Mouse (Mus musculus) C2C12 (cell line): Measurements from ENCODE around the gene Siglece. TPM values are rescaled to one million over a fixed set of nuclear protein-coding genes. Genes with fewer than 3 reads are reported as not detected.
"Not testable (repeated sequence)": the region's sequence is repeated elsewhere in the genome, so short reads cannot be mapped to it uniquely, and the experiment has no call there.

ENCODE experiments used
- H3K27me3 ChIP-seq: one replicate; pipeline ENCODE4 v1.6.1; 2011; ENCODE audit not compliant: control insufficient read depth, insufficient read depth, insufficient read length
- H3K36me3 ChIP-seq: one replicate; pipeline ENCODE4 v1.6.1; 2011; ENCODE audit not compliant: control insufficient read depth, insufficient read depth
- H3K4me3 ChIP-seq: one replicate; pipeline ENCODE4 v1.5.1; 2011; ENCODE audit warnings: mild to moderate bottlenecking, control low read depth; ENCODE audit not compliant: poor library complexity, insufficient read depth, severe bottlenecking
- H3K79me2 ChIP-seq: one replicate; pipeline ENCODE4 v1.6.1; 2011; ENCODE audit not compliant: control insufficient read depth, insufficient read depth
- H3K79me3 ChIP-seq: one replicate; pipeline ENCODE4 v1.6.1; 2011; ENCODE audit warnings: low read depth, control low read depth
- H3ac ChIP-seq: one replicate; pipeline ENCODE3; 2011; ENCODE audit warnings: low read depth; ENCODE audit not compliant: control insufficient read depth, insufficient read length
- CEBPB ChIP-seq: IDR thresholded peaks from one replicate; pipeline ENCODE4 v1.6.1; 2011; ENCODE audit warnings: low read depth, mild to moderate bottlenecking, control low read depth, moderate library complexity
- CTCF ChIP-seq: IDR thresholded peaks from one replicate; pipeline ENCODE4 v1.5.1; 2011; ENCODE audit not compliant: control insufficient read depth, insufficient read depth, insufficient read length
- FOSL1 ChIP-seq: IDR thresholded peaks from one replicate; pipeline ENCODE4 v1.8.0; 2011; ENCODE audit warnings: mild to moderate bottlenecking, low read length; ENCODE audit not compliant: poor library complexity, insufficient read depth, severe bottlenecking
- MAX ChIP-seq: IDR thresholded peaks from one replicate; pipeline ENCODE4 v1.6.1; 2011; ENCODE audit warnings: mild to moderate bottlenecking, control low read depth
- MYOD1 ChIP-seq: IDR thresholded peaks from one replicate; pipeline ENCODE4 v1.6.1; 2011; ENCODE audit warnings: low read depth; ENCODE audit not compliant: control insufficient read depth, insufficient read length
- MYOG ChIP-seq: IDR thresholded peaks from one replicate; pipeline ENCODE4 v1.6.1; 2011; ENCODE audit not compliant: control insufficient read depth, insufficient read length; ENCODE audit errors: extremely low read depth
- USF1 ChIP-seq: IDR thresholded peaks from one replicate; pipeline ENCODE4 v1.6.1; 2011; ENCODE audit warnings: low read depth, mild to moderate bottlenecking, control low read depth, moderate library complexity
- polyA plus RNA-seq: library from polyadenylated mRNA; unstranded; fragments of >200 nt; fragmentation: generic; extraction: Trizol; gene quantifications from one replicate; pipeline ENCODE4 v1.2.1, GENCODE M21; 2012; ENCODE audit warnings: missing spikeins

Gene Siglece
- polyA plus RNA-seq, 1 experiment, result not detected

- H3ac ChIP-seq, result no peak overlapping the region
- peaks cover 11% of the 10 kb centered on the region for H3K79me3 ChIP-seq
- H3K36me3 ChIP-seq, result peaks cover 18% of the 10 kb centered on the region
- peaks cover 32% of the 10 kb centered on the region for H3K79me2 ChIP-seq
- no peak overlapping the region for H3K4me3 ChIP-seq
- no peak for TF ChIP-seq MYOG
- TF ChIP-seq FOSL1, result no peak
- TF ChIP-seq MAX, result no peak
- no peak for TF ChIP-seq USF1
- no peak for TF ChIP-seq CTCF
- no peak for TF ChIP-seq CEBPB
- TF ChIP-seq MYOD1, result no peak
- no peaks in the 10 kb centered on the region for H3K27me3 ChIP-seq
Measured at GRCm38 (mm10) chr7:43675091-43675490, 15.1 kb upstream of the Siglece start.

- Histone ChIP-seq H3K36me3 (peaks cover 17% of the 10 kb centered on the region), H3K79me2 (peaks cover 32% of the 10 kb centered on the region), H3ac (peak overlapping the region; percentile 77), H3K79me3 (peaks cover 11% of the 10 kb centered on the region), H3K4me3 (peak overlapping the region; percentile 60), H3K27me3 (no peaks in the 10 kb centered on the region)
- TF ChIP-seq MYOD1 (no peak), MYOG (no peak), FOSL1 (no peak), USF1 (no peak), MAX (no peak), CEBPB (no peak), CTCF (no peak)
Measured at GRCm38 (mm10) chr7:43672581-43673260, 12.8 kb upstream of the Siglece start.

GRCm38 (mm10) chr7:43671809-43672580 is 12.0 kb upstream of the Siglece start, which contains the start of gene Ctu1:
Gene Ctu1, plus strand, starts transcription at chr7:43672016.
- TF ChIP-seq MAX, result peak; percentile 38
- TF ChIP-seq FOSL1, result no peak
- no peaks in the 10 kb centered on the region for H3K27me3 ChIP-seq
- H3K79me2 ChIP-seq, result peaks cover 32% of the 10 kb centered on the region
- peak within 1 kb of the TSS; percentile 77 for H3ac ChIP-seq
- H3K36me3 ChIP-seq, result peaks cover 10% of the 10 kb centered on the region
- peak within 1 kb of the TSS; percentile 60 for H3K4me3 ChIP-seq
- peaks cover 11% of the 10 kb centered on the region for H3K79me3 ChIP-seq

GRCm38 (mm10) chr7:43671064-43671808 is 11.3 kb upstream of the Siglece start:
- H3K79me3 ChIP-seq, result peaks cover 11% of the 10 kb centered on the region
- H3K4me3 ChIP-seq, result peak overlapping the region; percentile 60
- peaks cover 32% of the 10 kb centered on the region for H3K79me2 ChIP-seq
- peak overlapping the region; percentile 18 for H3ac ChIP-seq
- TF ChIP-seq CEBPB (no peak), MYOG (no peak), MYOD1 (no peak), MAX (no peak), USF1 (no peak), CTCF (no peak), FOSL1 (no peak)
- no peaks in the 10 kb centered on the region for H3K27me3 ChIP-seq
- H3K36me3 ChIP-seq, result peaks cover 6% of the 10 kb centered on the region

GRCm38 (mm10) chr7:43668582-43668981 is 8.6 kb upstream of the Siglece start:
- no peak overlapping the region for H3ac ChIP-seq
- H3K27me3 ChIP-seq, result no peaks in the 10 kb centered on the region
- no peak overlapping the region for H3K4me3 ChIP-seq
- H3K79me2 ChIP-seq, result peaks cover 18% of the 10 kb centered on the region
- no peak for TF ChIP-seq CTCF
- TF ChIP-seq MYOD1, result no peak
- TF ChIP-seq FOSL1, result no peak
- TF ChIP-seq MAX, result no peak
- no peak for TF ChIP-seq MYOG
- no peak for TF ChIP-seq CEBPB
- no peak for TF ChIP-seq USF1
- H3K36me3 ChIP-seq, result no peaks in the 10 kb centered on the region
- peaks cover 10% of the 10 kb centered on the region for H3K79me3 ChIP-seq

GRCm38 (mm10) chr7:43667221-43667620 is 7.3 kb upstream of the Siglece start:
- not testable (repeated sequence) for H3ac ChIP-seq, H3K79me2 ChIP-seq, H3K79me3 ChIP-seq, H3K27me3 ChIP-seq, H3K4me3 ChIP-seq, H3K36me3 ChIP-seq
